8 mouse cellular contexts compared by ENCODE assay signal in genomic region chr10:27761402-27761801, GRCm38 (mm10).
DNase-seq lines count a peak whose midpoint lies in the region; ATAC-seq and TF ChIP-seq lines count a peak whose summit lies in the region.

No protein-coding gene starts in this region.

- no peaks in the 10 kb centered on the region for H3K4me1 ChIP-seq in embryonic facial prominence, embryonic 11.5 days (ENCODE audit: control insufficient read depth, insufficient read depth, low read length)
- no peaks in the 10 kb centered on the region for H3K4me1 ChIP-seq in embryonic facial prominence, embryonic 10.5 days
- H3K4me1 ChIP-seq in liver, adult 2 months (ENCODE audit: control insufficient read depth, insufficient read depth, low read length): no peaks in the 10 kb centered on the region
- no peaks in the 10 kb centered on the region for H3K4me1 ChIP-seq in liver, embryonic 11.5 days (replicated peaks; ENCODE audit: control insufficient read depth, insufficient read depth, low read length)

- no peak overlapping the region for H3K9ac ChIP-seq in embryonic facial prominence, embryonic 11.5 days (replicated peaks; ENCODE audit: low read length)
- H3K9ac ChIP-seq in liver, adult 2 months (ENCODE audit: low read depth, low read length): no peak overlapping the region
- H3K9ac ChIP-seq in liver, embryonic 11.5 days (ENCODE audit: low read depth, low read length): no peak overlapping the region

- DNase-seq in embryonic facial prominence, embryonic 11.5 days (ENCODE audit: low spot score): peak; percentile 65
- DNase-seq in embryonic facial prominence, embryonic 10.5 days (ENCODE audit: low spot score): no peak
- DNase-seq in liver, adult 2 months (ENCODE audit: extremely low read depth, low read depth, low spot score): peak; percentile 43
- no peak for DNase-seq in liver, embryonic 11.5 days (ENCODE audit: low spot score)
- peak; percentile 51 for DNase-seq in R1 (ENCODE audit: low read depth, low spot score)
- DNase-seq in layer of hippocampus, postnatal 10 days (ENCODE audit: low spot score in 2 of 2): peak; percentile 19 to 39
- DNase-seq in spleen, postnatal 10 days (ENCODE audit: low spot score in 2 of 2): no peak
- no peak for DNase-seq in neural tube, embryonic 10.5 days (ENCODE audit: extremely low spot score, low spot score)

- H3K27me3 ChIP-seq in embryonic facial prominence, embryonic 11.5 days (ENCODE audit: control insufficient read depth, insufficient read depth, low read length): no peaks in the 10 kb centered on the region
- no peaks in the 10 kb centered on the region for H3K27me3 ChIP-seq in embryonic facial prominence, embryonic 10.5 days (replicated peaks; ENCODE audit: low read depth, poor library complexity, severe bottlenecking)
- H3K27me3 ChIP-seq in liver, adult 2 months (ENCODE audit: control insufficient read depth, insufficient read depth, low read length): no peaks in the 10 kb centered on the region
- no peaks in the 10 kb centered on the region for H3K27me3 ChIP-seq in liver, embryonic 11.5 days (replicated peaks; ENCODE audit: control insufficient read depth, insufficient read depth, low read length)

- ATAC-seq in embryonic facial prominence, embryonic 11.5 days (replicated peaks; ENCODE audit: insufficient number of reproducible peaks, low FRiP score, low TSS enrichment, low read depth): no peak
- ATAC-seq in liver, embryonic 11.5 days (replicated peaks; ENCODE audit: low FRiP score): no peak

- no peak overlapping the region for H3K4me2 ChIP-seq in embryonic facial prominence, embryonic 11.5 days (ENCODE audit: low read depth, low read length)
- no peak overlapping the region for H3K4me2 ChIP-seq in liver, embryonic 11.5 days

- no peak overlapping the region for H3K27ac ChIP-seq in embryonic facial prominence, embryonic 11.5 days (replicated peaks; ENCODE audit: low read depth, low read length)
- no peak overlapping the region for H3K27ac ChIP-seq in embryonic facial prominence, embryonic 10.5 days (replicated peaks)
- H3K27ac ChIP-seq in liver, adult 2 months (replicated peaks; ENCODE audit: insufficient read depth, low read depth, low read length): no peak overlapping the region
- no peak overlapping the region for H3K27ac ChIP-seq in liver, embryonic 11.5 days (ENCODE audit: low read depth, low read length)

- no peaks in the 10 kb centered on the region for H3K36me3 ChIP-seq in embryonic facial prominence, embryonic 11.5 days (replicated peaks; ENCODE audit: control insufficient read depth, insufficient read depth, low read depth, low read length)
- no peaks in the 10 kb centered on the region for H3K36me3 ChIP-seq in embryonic facial prominence, embryonic 10.5 days (replicated peaks)
- H3K36me3 ChIP-seq in liver, adult 2 months (ENCODE audit: control insufficient read depth, insufficient read depth, low read length): no peaks in the 10 kb centered on the region
- no peaks in the 10 kb centered on the region for H3K36me3 ChIP-seq in liver, embryonic 11.5 days (ENCODE audit: control insufficient read depth, insufficient read depth, low read length)

- H3K9me3 ChIP-seq in embryonic facial prominence, embryonic 11.5 days (replicated peaks; ENCODE audit: control insufficient read depth, low read length): no peaks in the 10 kb centered on the region
- no peaks in the 10 kb centered on the region for H3K9me3 ChIP-seq in embryonic facial prominence, embryonic 10.5 days
- no peaks in the 10 kb centered on the region for H3K9me3 ChIP-seq in liver, embryonic 11.5 days (ENCODE audit: control insufficient read depth, low read length)

- no peak overlapping the region for H3K4me3 ChIP-seq in embryonic facial prominence, embryonic 11.5 days (ENCODE audit: low read depth, low read length)
- no peak overlapping the region for H3K4me3 ChIP-seq in embryonic facial prominence, embryonic 10.5 days
- no peak overlapping the region for H3K4me3 ChIP-seq in liver, adult 2 months (ENCODE audit: insufficient read depth, low read depth, low read length)
- H3K4me3 ChIP-seq in liver, embryonic 11.5 days (ENCODE audit: low read depth, low read length): no peak overlapping the region

- TF ChIP-seq CTCF in liver, adult 2 months (IDR thresholded peaks at IDR 0.05; ENCODE audit: low read depth, low read length): peak; percentile 50

- WGBS in embryonic facial prominence, embryonic 11.5 days: 3% methylated on average over 3 of the region's 3 CpGs
- WGBS in embryonic facial prominence, embryonic 10.5 days: 5% methylated on average over 3 of the region's 3 CpGs
- 2% methylated on average over 3 of the region's 3 CpGs for WGBS in liver, adult 2 months
- 9% methylated on average over 3 of the region's 3 CpGs for WGBS in liver, embryonic 11.5 days

- TF ChIP-seq POLR2A in liver, adult 2 months (IDR thresholded peaks at IDR 0.05; ENCODE audit: extremely low read depth, insufficient read depth, low read length): no peak

- H3K79me2 ChIP-seq in liver, adult 2 months (ENCODE audit: control insufficient read depth, insufficient read depth, low read length): no peaks in the 10 kb centered on the region

Comparison
In these comparisons a context has a peak if more than half of its experiments do, and no peak if none do; other contexts are left out.
1. DNase-seq: peak in embryonic facial prominence, embryonic 11.5 days (single experiment), liver, adult 2 months (single experiment), R1 (single experiment) and layer of hippocampus, postnatal 10 days (2 of 2); none in embryonic facial prominence, embryonic 10.5 days (single experiment), liver, embryonic 11.5 days (single experiment), spleen, postnatal 10 days (0 of 2) and neural tube, embryonic 10.5 days (single experiment).